Mouse (Mus musculus) MEL (cell line): ENCODE measurements at regions not wholly inside any gene's neighbourhood (a gene's known extent, or its start where the extent isn't known, plus 50 kb on each side); places are given as distances from the start of the nearest gene placed in this dataset.

Source experiments
- DNase-seq: peaks from one replicate; pipeline ENCODE4 v3.0.0; 2011; ENCODE audit warnings: low read depth, low spot score
- H3K27ac ChIP-seq: 2 replicates; pipeline ENCODE4 v1.5.1; 2012; ENCODE audit warnings: low read depth, mild to moderate bottlenecking, control low read depth, low read length, moderate library complexity; ENCODE audit not compliant: control insufficient read depth
- H3K27me3 ChIP-seq, 2 experiments: fragments of 150-350 bp in 1 of 2; sonication (generic) in 1 of 2; 2 replicates each; pipeline ENCODE4 v1.6.1; 2012; ENCODE audit warnings: low read length in 2 of 2, mild to moderate bottlenecking in 2 of 2, improper control_type of control experiment in 1 of 2, moderate library complexity in 1 of 2; ENCODE audit not compliant: insufficient read depth in 2 of 2, control insufficient read depth in 1 of 2
- H3K36me3 ChIP-seq, 2 experiments: 2 replicates each; pipeline ENCODE4 v1.6.1; 2012 to 2014; ENCODE audit warnings: low read length in 2 of 2, improper control_type of control experiment in 1 of 2, inconsistent platforms in 1 of 2, mild to moderate bottlenecking in 1 of 2; ENCODE audit not compliant: insufficient read depth in 2 of 2, control insufficient read depth in 1 of 2
- H3K4me1 ChIP-seq, 2 experiments: fragments of 150-350 bp in 1 of 2; sonication (generic) in 1 of 2; 2 replicates each; pipeline ENCODE4 v1.6.1; 2012; ENCODE audit warnings: low read length in 2 of 2, improper control_type of control experiment in 1 of 2, mild to moderate bottlenecking in 1 of 2; ENCODE audit not compliant: insufficient read depth in 2 of 2, control insufficient read depth in 1 of 2
- H3K4me3 ChIP-seq, 2 experiments: fragments of 150-350 bp in 1 of 2; sonication (generic) in 1 of 2; 2 replicates each; pipeline ENCODE4 v1.5.1; 2012; ENCODE audit warnings: low read depth in 2 of 2, low read length in 2 of 2, mild to moderate bottlenecking in 2 of 2, moderate library complexity in 2 of 2, control low read depth in 1 of 2, improper control_type of control experiment in 1 of 2; ENCODE audit not compliant: control insufficient read depth in 1 of 2, insufficient read depth in 1 of 2
- H3K79me2 ChIP-seq: 2 replicates; pipeline ENCODE4 v1.6.1; 2012; ENCODE audit warnings: mild to moderate bottlenecking, low read length, moderate library complexity; ENCODE audit not compliant: control insufficient read depth, poor library complexity, insufficient read depth
- H3K9ac ChIP-seq: 2 replicates; pipeline ENCODE4 v1.6.1; 2012; ENCODE audit warnings: low read depth, mild to moderate bottlenecking, control low read depth, low read length, moderate library complexity; ENCODE audit not compliant: control insufficient read depth, poor library complexity, severe bottlenecking
- H3K9me3 ChIP-seq: fragments of 150-350 bp; sonication (generic); replicated peaks from 2 replicates; pipeline ENCODE4 v1.6.1; 2012; ENCODE audit warnings: mild to moderate bottlenecking, low read length, improper control_type of control experiment, moderate library complexity; ENCODE audit not compliant: insufficient read depth
- BHLHE40 ChIP-seq: IDR thresholded peaks from 2 replicates; pipeline ENCODE4 v1.6.1; 2012; ENCODE audit warnings: low read depth, mild to moderate bottlenecking, inconsistent platforms, low read length, improper control_type of control experiment, borderline replicate concordance
- CHD2 ChIP-seq: IDR thresholded peaks from 2 replicates; pipeline ENCODE4 v1.6.1; 2011; ENCODE audit warnings: low read length, improper control_type of control experiment
- CTCF ChIP-seq, 3 experiments: IDR thresholded peaks in 2 of 3; conservative IDR thresholded peaks in 1 of 3; 2 replicates each; pipeline ENCODE4 v1.5.1; 2011 to 2012; ENCODE audit warnings: low read length in 3 of 3, low read depth in 2 of 3, mild to moderate bottlenecking in 2 of 3, improper control_type of control experiment in 1 of 3, inconsistent platforms in 1 of 3, mixed read lengths in 1 of 3, moderate library complexity in 1 of 3; ENCODE audit not compliant: control insufficient read depth in 1 of 3, insufficient read depth in 1 of 3, poor library complexity in 1 of 3, severe bottlenecking in 1 of 3
- E2F4 ChIP-seq: IDR thresholded peaks from 2 replicates; pipeline ENCODE4 v1.6.1; 2011; ENCODE audit warnings: low read depth, low read length, improper control_type of control experiment, borderline replicate concordance
- EP300 ChIP-seq, 2 experiments: IDR thresholded peaks; 2 replicates each; pipeline ENCODE4 v1.6.1; 2011; ENCODE audit warnings: improper control_type of control experiment in 2 of 2, low read length in 2 of 2, low read depth in 1 of 2, mild to moderate bottlenecking in 1 of 2
- GABPA ChIP-seq: IDR thresholded peaks from 2 replicates; pipeline ENCODE4 v1.6.1; 2012; ENCODE audit warnings: low read depth, mild to moderate bottlenecking, inconsistent platforms, low read length, improper control_type of control experiment, moderate library complexity
- GATA1 ChIP-seq: IDR thresholded peaks from 2 replicates; pipeline ENCODE4 v1.6.1; 2011; ENCODE audit warnings: low read depth, low read length, improper control_type of control experiment
- HCFC1 ChIP-seq: IDR thresholded peaks from 2 replicates; pipeline ENCODE4 v1.6.1; 2012; ENCODE audit warnings: low read depth, mild to moderate bottlenecking, inconsistent platforms, low read length, improper control_type of control experiment, moderate library complexity
- MAFK ChIP-seq: IDR thresholded peaks from 2 replicates; pipeline ENCODE4 v1.6.1; 2011; ENCODE audit warnings: low read depth, mild to moderate bottlenecking, low read length, improper control_type of control experiment, borderline replicate concordance
- MYC ChIP-seq: IDR thresholded peaks from 2 replicates; pipeline ENCODE4 v1.6.1; 2011; ENCODE audit warnings: low read depth, mild to moderate bottlenecking, low read length, improper control_type of control experiment, moderate library complexity
- NELFE ChIP-seq: IDR thresholded peaks from 2 replicates; pipeline ENCODE4 v1.6.1; 2011; ENCODE audit warnings: low read depth, low read length, improper control_type of control experiment
- NRF1 ChIP-seq: IDR thresholded peaks from 2 replicates; pipeline ENCODE4 v1.6.1; 2014; ENCODE audit warnings: low read depth, mild to moderate bottlenecking, inconsistent platforms, low read length, improper control_type of control experiment, moderate library complexity; ENCODE audit not compliant: poor library complexity, insufficient read depth, severe bottlenecking
- RAD21 ChIP-seq: IDR thresholded peaks from 2 replicates; pipeline ENCODE4 v1.6.1; 2011; ENCODE audit warnings: mild to moderate bottlenecking, low read depth, low read length, improper control_type of control experiment
- RCOR1 ChIP-seq: IDR thresholded peaks from 2 replicates; pipeline ENCODE4 v1.6.1; 2012; ENCODE audit warnings: low read depth, mild to moderate bottlenecking, inconsistent platforms, low read length, improper control_type of control experiment
- TAL1 ChIP-seq: IDR thresholded peaks from 2 replicates; pipeline ENCODE4 v1.6.1; 2012; ENCODE audit warnings: mild to moderate bottlenecking, inconsistent platforms, low read length, moderate library complexity, mixed read lengths
- TBP ChIP-seq: IDR thresholded peaks from 2 replicates; pipeline ENCODE4 v1.8.0; 2011; ENCODE audit warnings: low read depth, low read length, improper control_type of control experiment
- USF2 ChIP-seq, 2 experiments: IDR thresholded peaks; 2 replicates each; pipeline ENCODE4 v1.6.1; 2011 to 2012; ENCODE audit warnings: improper control_type of control experiment in 2 of 2, low read length in 2 of 2, borderline replicate concordance in 1 of 2, inconsistent platforms in 1 of 2, low read depth in 1 of 2, mild to moderate bottlenecking in 1 of 2; ENCODE audit not compliant: insufficient read depth in 1 of 2
- ZKSCAN1 ChIP-seq: IDR thresholded peaks from 2 replicates; pipeline ENCODE4 v1.6.1; 2012; ENCODE audit warnings: low read depth, mild to moderate bottlenecking, inconsistent platforms, low read length, improper control_type of control experiment, moderate library complexity
- ZMIZ1 ChIP-seq: IDR thresholded peaks from 2 replicates; pipeline ENCODE4 v1.6.1; 2012; ENCODE audit warnings: low read depth, mild to moderate bottlenecking, inconsistent platforms, low read length, improper control_type of control experiment, moderate library complexity

DNA sequence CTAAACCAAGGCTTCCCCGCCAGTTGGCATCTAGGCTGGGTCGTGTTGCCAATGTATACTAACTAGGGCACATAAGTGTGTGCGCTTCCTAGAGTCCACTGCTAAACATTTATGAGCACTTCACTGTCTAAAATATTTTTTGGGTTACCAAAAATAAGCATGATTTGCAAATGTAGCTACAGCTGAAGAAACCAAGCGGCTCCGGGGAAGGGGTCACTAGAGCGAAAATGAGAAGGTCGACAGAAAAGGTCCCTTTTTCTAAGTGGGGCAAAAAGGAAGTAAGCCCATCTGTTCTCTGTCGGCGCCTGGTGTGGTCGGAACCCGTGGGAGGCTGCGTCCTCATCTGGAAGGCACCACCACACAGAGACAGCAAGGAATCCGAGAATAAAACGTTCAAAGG, 67.8 kb upstream of the Cdyl2 start:
- no peak overlapping the region for H3K4me3 ChIP-seq
- no peak overlapping the region for H3K9ac ChIP-seq
- no peak overlapping the region for H3K27ac ChIP-seq
- no peak for DNase-seq
- TF ChIP-seq CHD2 (no peak), RAD21 (no peak), HCFC1 (no peak), USF2 (IDR thresholded peaks at IDR 0.05; ENCODE audit: borderline replicate concordance in 1 of 2, insufficient read depth in 1 of 2, low read depth in 1 of 2, low read length in 2 of 2) (no peak)
- no peaks in the 10 kb centered on the region for H3K79me2 ChIP-seq
- H3K27me3 ChIP-seq, result no peaks in the 10 kb centered on the region
- H3K36me3 ChIP-seq, result no peaks in the 10 kb centered on the region
- H3K9me3 ChIP-seq, result no peaks in the 10 kb centered on the region
- H3K4me1 ChIP-seq, result no peaks in the 10 kb centered on the region

GRCm38 (mm10) chr8:116798981-116799380, 66.2 kb upstream of the Cdyl2 start:
- no peaks in the 10 kb centered on the region for H3K27me3 ChIP-seq
- H3K79me2 ChIP-seq, result no peaks in the 10 kb centered on the region
- peak; percentile 19 for DNase-seq
- no peak overlapping the region for H3K4me3 ChIP-seq
- H3K9ac ChIP-seq, result no peak overlapping the region
- TF ChIP-seq CHD2 (no peak), CTCF (IDR thresholded peaks at IDR 0.05 in 2 of 3, conservative IDR thresholded peaks at IDR 0.05 in 1 of 3; ENCODE audit: control insufficient read depth in 1 of 3, insufficient read depth in 1 of 3, low read depth in 2 of 3, low read length in 3 of 3, poor library complexity in 1 of 3, severe bottlenecking in 1 of 3) (peak; percentile 10 to 37 (median 24); a peak in 4 of 6 replicates)
- TF ChIP-seq, all 39 proteins: peak for 1
- H3K4me1 ChIP-seq, result no peaks in the 10 kb centered on the region
- H3K36me3 ChIP-seq, result no peaks in the 10 kb centered on the region
- H3K9me3 ChIP-seq, result no peaks in the 10 kb centered on the region
- no peak overlapping the region for H3K27ac ChIP-seq

DNA sequence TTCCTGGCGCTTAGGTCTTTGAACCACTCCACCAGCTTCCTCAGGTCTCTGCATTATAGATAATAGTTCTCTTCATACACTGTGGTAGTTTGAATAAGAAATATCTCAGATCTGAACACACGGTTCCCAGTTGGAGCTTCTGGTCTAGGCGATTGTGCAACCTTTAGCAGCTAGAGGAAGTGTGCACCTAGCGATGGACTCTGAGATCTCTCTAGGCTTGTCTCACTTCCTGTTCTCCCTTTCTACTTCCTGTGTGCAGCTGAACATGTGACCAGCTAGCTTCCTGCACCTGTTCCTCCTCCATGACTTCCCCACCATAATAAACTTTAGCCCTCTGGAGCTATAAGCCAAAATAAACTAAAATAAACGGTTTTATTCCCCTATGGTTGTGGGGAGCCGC, 62.9 kb upstream of the Cdyl2 start:
- H3K9me3 ChIP-seq, result no peaks in the 10 kb centered on the region
- no peak for DNase-seq
- no peak overlapping the region for H3K4me3 ChIP-seq
- TF ChIP-seq TAL1 (no peak), TBP (no peak), NELFE (no peak), MYC (no peak), BHLHE40 (no peak), EP300 (IDR thresholded peaks at IDR 0.05; ENCODE audit: low read depth in 1 of 2, low read length in 2 of 2) (no peak), GABPA (no peak), RCOR1 (no peak), ZMIZ1 (no peak), E2F4 (no peak), ZKSCAN1 (no peak), RAD21 (no peak), CHD2 (no peak), MAFK (no peak), NRF1 (no peak), USF2 (IDR thresholded peaks at IDR 0.05; ENCODE audit: borderline replicate concordance in 1 of 2, insufficient read depth in 1 of 2, low read depth in 1 of 2, low read length in 2 of 2) (no peak), GATA1 (no peak), HCFC1 (no peak)
- H3K27ac ChIP-seq, result no peak overlapping the region
- no peaks in the 10 kb centered on the region for H3K36me3 ChIP-seq
- no peaks in the 10 kb centered on the region for H3K79me2 ChIP-seq
- no peaks in the 10 kb centered on the region for H3K27me3 ChIP-seq
- H3K9ac ChIP-seq, result no peak overlapping the region
- H3K4me1 ChIP-seq, result no peaks in the 10 kb centered on the region
